Mouse (Mus musculus) left cerebral cortex, adult 2 months (tissue): ENCODE data around the gene Ddhd1. TPM values are rescaled to one million over a fixed set of nuclear protein-coding genes. Genes with fewer than 3 reads are reported as not detected.

ENCODE experiments used
- DNase-seq, 2 experiments: peaks; one replicate each; pipeline ENCODE4 v3.0.0; 2021 to 2022; ENCODE audit warnings: low spot score in 2 of 2, mixed read lengths in 1 of 2; ENCODE audit errors: extremely low spot score in 1 of 2
- H3K27ac ChIP-seq: fragments of 200-600 bp; 2 replicates; pipeline ENCODE4 v1.8.1; 2022
- H3K4me3 ChIP-seq: fragments of 200-600 bp; 2 replicates; pipeline ENCODE4 v1.8.1; 2022
- CTCF ChIP-seq: fragments of 200-600 bp; IDR thresholded peaks from 2 replicates; pipeline ENCODE4 v1.8.1; 2022; ENCODE audit warnings: antibody characterized with exemption, mild to moderate bottlenecking, moderate library complexity
- intact Hi-C: fragments of 180-260 bp; cut with DNase I; formaldehyde crosslinking; loops from one replicate; pipeline ENCODE4 v1.15.1; 2025
- total RNA-seq, 2 experiments: library from RNA; stranded (reverse); gene quantifications; 2 replicates each; pipeline ENCODE4 v1.2.3; 2021

Gene Ddhd1
- total RNA-seq, 2 experiments from 2014 or later, result 79.7 to 82.8 TPM

DNA sequence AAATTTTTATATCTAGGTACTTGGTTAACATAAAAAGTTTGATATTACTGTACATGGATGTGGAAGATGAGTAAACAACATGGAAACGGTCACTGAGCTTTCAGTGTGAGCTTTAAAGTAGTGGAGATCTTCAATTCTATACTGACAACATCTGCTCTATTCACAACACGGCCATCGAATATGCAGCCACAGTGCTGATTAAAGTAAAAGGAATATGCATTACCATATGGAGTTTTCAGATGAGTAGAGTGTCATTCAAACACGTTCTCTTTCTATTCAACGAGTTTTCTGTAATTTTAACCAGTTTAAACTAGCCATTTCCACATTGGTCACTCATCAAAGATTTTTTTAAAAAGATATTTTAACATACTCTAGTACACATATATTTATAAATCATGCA is 15.1 kb downstream of the Ddhd1 start:
- H3K27ac ChIP-seq, result no peak overlapping the region
- intact Hi-C loops, result no loop called here
- no peak overlapping the region for H3K4me3 ChIP-seq
- no peak for DNase-seq
- no peak for TF ChIP-seq CTCF

DNA sequence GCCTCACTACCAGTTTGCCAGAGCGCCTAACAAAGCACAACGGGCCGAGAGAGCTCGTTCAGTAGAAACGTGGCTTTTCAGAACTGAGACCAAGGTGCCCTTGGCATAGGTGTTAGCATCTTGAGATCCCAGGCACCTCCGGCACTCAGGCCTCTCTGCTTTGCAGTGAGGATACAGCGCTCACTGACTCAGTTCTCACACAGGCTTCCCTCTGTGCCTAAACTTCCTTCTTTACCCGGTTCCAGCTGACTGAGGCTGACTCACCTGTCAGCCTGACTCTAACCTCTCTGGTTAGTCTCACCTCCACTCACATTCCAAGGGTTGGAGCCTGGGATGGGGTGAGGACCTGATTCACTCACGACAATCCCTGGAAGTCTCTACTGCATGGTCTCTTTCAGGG is 15.7 kb downstream of the Ddhd1 start:
- peak overlapping the region; percentile 16; the same call in 1 of the 2 replicates for H3K27ac ChIP-seq

DNA sequence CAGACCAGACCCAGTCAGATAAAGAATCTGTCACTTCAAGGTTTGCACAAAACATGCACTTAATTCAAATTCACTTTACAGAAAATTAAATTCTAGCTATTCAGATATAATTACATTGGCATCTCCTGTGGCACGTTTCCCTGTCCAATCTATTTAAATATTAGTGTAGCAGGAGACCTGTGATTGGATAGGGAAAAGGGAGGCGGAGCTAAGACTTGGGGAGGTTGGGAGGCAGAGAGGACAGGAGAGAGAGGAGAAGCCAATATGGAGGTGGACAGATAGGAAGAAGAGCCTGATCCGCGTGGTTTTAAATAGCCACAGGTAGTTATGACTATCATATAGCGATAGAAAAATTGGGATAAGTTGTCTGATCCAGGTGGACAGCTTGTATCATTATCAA is 19.2 kb downstream of the Ddhd1 start:
- Histone ChIP-seq H3K4me3 (no peak overlapping the region), H3K27ac (no peak overlapping the region)
- intact Hi-C loops, result no loop called here
- DNase-seq, result no peak
- TF ChIP-seq CTCF, result no peak

More for the DNA sequence above, 15.7 kb downstream of the Ddhd1 start:
- H3K4me3 ChIP-seq, result no peak overlapping the region
- no peak for TF ChIP-seq CTCF
- no peak for DNase-seq
- intact Hi-C loops, result no loop called here

DNA sequence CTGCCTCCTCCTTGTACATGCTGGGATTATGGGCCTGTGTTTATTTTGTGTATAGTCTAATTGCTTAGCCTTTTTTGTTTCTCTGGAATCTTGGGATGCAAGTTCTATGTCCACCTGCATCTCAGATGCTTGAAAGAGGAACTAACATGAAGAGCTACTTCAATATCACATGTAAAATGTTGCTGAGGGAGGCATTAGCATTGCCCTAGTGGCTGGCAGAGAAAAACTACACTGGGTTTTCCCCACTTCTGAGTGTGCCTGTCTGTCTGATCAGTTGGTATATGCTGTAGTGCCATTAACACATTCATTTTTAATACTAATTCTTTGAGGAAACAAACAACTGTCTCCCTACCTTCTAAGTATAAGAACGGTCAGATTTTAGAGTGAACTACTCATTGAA is 22.4 kb downstream of the Ddhd1 start:
- TF ChIP-seq CTCF, result no peak
- intact Hi-C loops, result no loop called here
- Histone ChIP-seq H3K27ac (no peak overlapping the region), H3K4me3 (no peak overlapping the region)
- no peak for DNase-seq

DNA sequence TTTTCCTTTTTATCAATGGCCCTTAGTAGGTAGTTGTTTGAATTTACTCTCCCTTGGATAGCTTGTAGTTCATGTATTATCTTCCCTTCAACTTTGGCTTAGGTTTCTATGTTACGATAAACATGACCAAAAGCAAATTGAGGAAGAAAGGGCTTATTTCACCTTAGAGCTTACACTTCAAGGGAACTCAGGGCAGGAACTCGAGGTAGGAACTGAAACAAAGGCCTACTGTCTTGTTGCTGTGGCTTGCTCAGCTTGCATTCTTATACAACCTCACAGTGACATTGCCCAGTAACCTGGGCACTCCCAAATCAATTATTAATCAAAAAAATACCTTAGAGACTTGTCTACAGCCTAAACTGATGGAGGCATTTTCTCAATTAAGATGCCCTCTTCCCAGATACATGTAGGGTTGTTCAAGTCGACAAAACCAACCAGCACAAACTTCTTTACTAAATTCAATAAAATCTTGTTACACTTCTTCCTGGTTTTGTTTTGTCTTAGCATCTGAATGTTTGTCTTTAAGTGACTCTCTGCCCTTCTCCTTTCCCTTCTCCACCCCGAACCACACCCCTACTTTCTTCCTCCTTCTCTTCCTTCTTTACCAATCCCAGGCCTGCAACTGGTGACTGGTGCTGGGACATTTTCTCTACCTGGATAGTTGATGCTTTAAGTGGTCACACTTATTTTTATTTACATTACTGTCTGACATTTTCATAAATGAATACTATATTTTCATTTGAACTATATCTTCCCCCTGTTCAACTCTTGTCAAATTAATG is 25.0 kb downstream of the Ddhd1 start:
- no peak overlapping the region for H3K27ac ChIP-seq
- no peak for DNase-seq
- TF ChIP-seq CTCF, result no peak
- intact Hi-C loops, result no loop called here
- H3K4me3 ChIP-seq, result no peak overlapping the region

DNA sequence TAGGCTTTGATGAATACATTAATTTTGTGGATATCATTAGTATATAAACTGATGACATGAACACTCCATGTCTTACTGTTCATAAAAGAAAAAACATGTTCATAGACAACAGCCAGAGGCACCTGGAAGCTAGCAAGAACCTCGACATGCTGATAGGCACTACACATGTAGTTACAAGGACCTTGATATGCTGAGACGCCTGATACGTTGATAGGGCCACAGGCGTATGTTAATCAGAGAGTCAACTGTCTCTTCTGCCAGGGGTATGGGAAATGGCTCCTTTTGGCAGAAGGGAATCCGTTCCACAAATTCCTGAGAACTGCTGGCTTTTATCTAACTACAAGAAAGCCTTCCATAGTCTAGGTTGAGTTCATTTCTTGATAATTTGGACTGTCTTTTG is 27.4 kb downstream of the Ddhd1 start:
- intact Hi-C loops, result no loop called here
- Histone ChIP-seq H3K4me3 (no peak overlapping the region), H3K27ac (no peak overlapping the region)
- no peak for DNase-seq
- no peak for TF ChIP-seq CTCF

DNA sequence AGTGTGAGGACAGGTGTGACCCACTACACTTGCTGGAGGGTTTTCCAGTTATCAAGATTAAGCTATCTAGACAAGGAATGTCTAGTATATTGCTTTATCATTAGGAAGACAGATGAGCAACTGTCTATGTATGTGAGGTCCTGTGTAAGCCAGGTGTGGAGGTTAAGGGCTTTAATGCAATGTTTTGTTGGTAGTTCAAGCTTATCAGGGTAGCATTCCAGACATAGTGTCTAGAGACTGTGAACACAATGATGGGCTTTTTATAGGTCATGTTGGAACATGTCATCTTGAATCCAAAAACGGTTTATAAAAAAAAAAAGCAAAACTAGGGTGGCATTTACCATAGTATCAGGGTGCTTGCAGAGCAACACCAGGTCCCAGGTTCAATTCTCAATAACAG is 28.0 kb downstream of the Ddhd1 start:
- no peak overlapping the region for H3K4me3 ChIP-seq
- intact Hi-C loops, result no loop called here

DNA sequence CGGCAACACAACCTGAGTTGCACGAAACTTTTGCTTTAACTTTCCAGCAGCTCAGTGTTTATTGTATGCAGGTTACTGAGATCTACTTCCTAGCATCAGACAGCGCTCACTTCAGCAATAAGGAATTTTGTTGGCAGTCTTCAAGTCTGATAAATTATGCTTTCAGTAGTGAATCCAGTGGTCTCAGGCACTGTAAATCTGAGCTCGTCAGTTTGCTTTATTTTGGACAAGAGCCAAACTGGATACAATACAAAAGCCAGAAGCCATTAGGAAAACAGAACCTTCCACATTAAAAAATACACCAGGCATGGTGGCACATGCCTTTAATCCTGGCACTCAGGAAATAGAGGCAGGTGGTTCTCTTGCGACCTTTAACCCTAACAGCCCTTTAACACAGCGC is 39.6 kb downstream of the Ddhd1 start:
- no peak for TF ChIP-seq CTCF
- H3K4me3 ChIP-seq, result no peak overlapping the region
- H3K27ac ChIP-seq, result no peak overlapping the region
- no peak for DNase-seq
- intact Hi-C loops, result no loop called here

More for the DNA sequence above, 28.0 kb downstream of the Ddhd1 start:
- no peak overlapping the region for H3K27ac ChIP-seq
- no peak for DNase-seq
- TF ChIP-seq CTCF, result no peak

DNA sequence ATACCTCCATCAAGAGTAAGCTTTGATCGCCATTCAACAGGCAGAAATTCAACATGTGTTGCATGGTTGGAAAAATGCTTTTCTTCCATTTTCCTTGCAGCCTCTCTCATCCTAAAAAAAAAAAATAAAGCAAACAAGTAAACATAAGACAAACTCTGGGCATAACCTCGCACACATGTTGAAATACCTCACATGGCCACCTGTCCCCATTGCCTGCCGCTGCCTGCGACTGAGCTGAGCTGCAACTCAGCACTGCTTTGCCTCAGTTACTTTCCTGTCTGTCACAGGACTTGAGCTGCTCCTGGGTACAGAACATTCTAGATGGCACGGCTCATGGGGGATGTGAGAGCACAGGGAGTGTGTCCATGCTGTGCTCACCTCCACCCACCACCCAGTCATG is 41.4 kb downstream of the Ddhd1 start:
- no peak overlapping the region for H3K4me3 ChIP-seq
- intact Hi-C loops, result no loop called here
- H3K27ac ChIP-seq, result no peak overlapping the region
- no peak for DNase-seq
- TF ChIP-seq CTCF, result no peak

DNA sequence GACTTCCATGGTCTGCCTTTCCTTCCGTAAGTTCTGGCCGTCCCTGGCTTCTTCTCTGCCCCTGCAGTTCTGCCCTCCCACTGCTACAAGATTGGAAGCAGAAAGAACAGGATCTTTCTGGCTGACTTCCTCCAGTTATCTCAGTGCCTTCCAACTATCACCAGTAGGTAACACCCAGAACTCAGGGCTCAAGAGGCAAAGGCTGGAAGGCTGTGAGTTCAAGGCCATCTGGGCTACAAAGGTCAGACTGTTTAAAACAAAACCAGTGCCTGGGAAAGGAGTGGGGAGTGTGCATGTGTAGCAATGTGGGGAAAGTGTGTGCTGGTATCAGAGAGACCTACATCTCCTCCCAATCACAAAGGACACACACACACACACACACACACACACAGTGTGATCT is 42.2 kb downstream of the Ddhd1 start:
- no peak overlapping the region for H3K4me3 ChIP-seq
- DNase-seq, result no peak
- intact Hi-C loops, result no loop called here
- no peak overlapping the region for H3K27ac ChIP-seq
- no peak for TF ChIP-seq CTCF

DNA sequence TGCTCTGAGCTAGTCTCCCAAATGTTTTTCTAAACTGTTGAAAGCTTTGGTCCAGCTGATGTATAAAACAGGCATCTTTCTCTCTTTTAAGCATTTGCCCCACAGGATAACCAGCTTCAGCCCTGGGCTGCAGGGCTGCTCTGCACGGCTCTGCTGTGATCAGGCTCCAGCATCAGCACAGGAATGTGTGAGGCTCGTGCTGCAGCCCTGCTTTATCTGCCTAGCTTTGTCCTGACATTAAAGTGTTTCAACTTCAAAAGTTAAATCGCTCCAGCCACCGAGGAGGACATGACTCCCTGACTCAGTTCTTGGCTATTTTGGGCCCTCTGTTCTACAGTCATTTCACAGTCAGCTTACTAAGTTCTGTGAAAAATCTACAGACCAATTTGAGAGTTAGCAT is 43.1 kb downstream of the Ddhd1 start:
- intact Hi-C loops, result loop anchor here (5.0 kb wide), 1 partner anchor 152 kb away; no protein-coding TSS in a partner anchor
- H3K4me3 ChIP-seq, result no peak overlapping the region

DNA sequence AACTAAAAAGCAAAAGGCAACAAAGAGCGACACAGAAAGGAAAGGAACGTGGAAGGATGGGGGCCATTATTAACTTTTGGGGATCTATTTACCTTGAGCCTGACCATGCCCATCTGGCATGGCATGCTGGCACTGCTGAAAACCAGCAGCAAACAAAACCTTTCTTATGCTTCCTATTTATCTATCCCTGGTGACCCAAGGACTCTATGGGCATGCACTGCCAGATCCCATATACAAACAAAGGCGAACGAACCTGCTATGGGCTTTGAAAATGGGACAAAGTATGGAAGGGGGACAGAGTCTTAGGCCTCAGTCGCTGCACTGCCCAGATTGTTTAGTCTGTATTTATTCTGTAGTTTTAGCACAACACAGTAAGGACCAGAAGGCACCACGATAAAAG is 43.5 kb downstream of the Ddhd1 start:
- no peak overlapping the region for H3K4me3 ChIP-seq
- no peak for TF ChIP-seq CTCF
- intact Hi-C loops, result loop anchor here (5.0 kb wide), 1 partner anchor 153 kb away; no protein-coding TSS in a partner anchor
- no peak overlapping the region for H3K27ac ChIP-seq
- DNase-seq, result no peak

More for the DNA sequence above, 43.1 kb downstream of the Ddhd1 start:
- no peak overlapping the region for H3K27ac ChIP-seq
- no peak for DNase-seq
- TF ChIP-seq CTCF, result no peak

DNA sequence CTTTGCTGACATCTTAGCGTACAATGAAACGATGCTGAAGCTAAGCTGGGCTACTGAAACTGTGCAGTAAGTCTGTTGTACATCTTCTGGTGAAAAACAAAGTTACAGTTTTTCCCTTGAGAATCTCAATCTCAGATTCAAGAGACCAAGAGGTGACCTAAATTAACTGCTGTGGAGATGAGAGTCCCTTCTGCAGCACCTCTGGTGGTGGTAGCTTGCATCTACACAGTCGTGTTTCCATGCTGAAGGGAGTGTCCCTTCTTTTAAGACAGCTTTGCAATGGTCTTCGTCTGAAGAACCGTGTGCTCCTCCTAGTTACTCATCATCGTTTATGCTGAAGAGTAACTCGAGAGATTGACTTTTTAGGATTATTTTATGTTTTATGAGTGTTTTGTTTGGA is 46.3 kb downstream of the Ddhd1 start:
- no peak overlapping the region for H3K4me3 ChIP-seq
- intact Hi-C loops, result loop anchor here (5.0 kb wide), 1 partner anchor 156 kb away; no protein-coding TSS in a partner anchor
- peak; percentile 42 for TF ChIP-seq CTCF
- DNase-seq, result no peak
- no peak overlapping the region for H3K27ac ChIP-seq
